Mouse (Mus musculus) kidney, adult 2 months (tissue): Measurements from ENCODE around the gene Gm4969. TPM values are rescaled to one million over a fixed set of nuclear protein-coding genes. Genes with fewer than 3 reads are reported as not detected.
A peak's percentile ranks its signal among the peaks of the same experiment; 100 is the strongest.

ENCODE experiments used
- DNase-seq: peaks from one replicate; pipeline ENCODE4 v3.0.0; 2021
- H3K27ac ChIP-seq: fragments of 200-500 bp; 2 replicates; pipeline ENCODE4 v1.5.1; 2012; ENCODE audit warnings: low read depth, low read length, control low read depth, inconsistent platforms; ENCODE audit not compliant: insufficient read depth
- H3K27me3 ChIP-seq: fragments of 200-500 bp; replicated peaks from 2 replicates; pipeline ENCODE4 v1.6.1; 2012; ENCODE audit warnings: mild to moderate bottlenecking, moderate library complexity, low read length, inconsistent platforms; ENCODE audit not compliant: control insufficient read depth, insufficient read depth
- H3K36me3 ChIP-seq: fragments of 200-500 bp; 2 replicates; pipeline ENCODE4 v1.6.1; 2012; ENCODE audit warnings: mild to moderate bottlenecking, moderate library complexity, low read length, inconsistent platforms; ENCODE audit not compliant: control insufficient read depth, insufficient read depth
- H3K4me1 ChIP-seq: fragments of 200-500 bp; 2 replicates; pipeline ENCODE4 v1.6.1; 2011; ENCODE audit warnings: low read length; ENCODE audit not compliant: control insufficient read depth, insufficient read depth
- H3K4me3 ChIP-seq: fragments of 200-500 bp; 2 replicates; pipeline ENCODE4 v1.5.1; 2011; ENCODE audit warnings: mild to moderate bottlenecking, low read depth, low read length, control low read depth; ENCODE audit not compliant: insufficient read depth
- CTCF ChIP-seq: fragments of 200-500 bp; conservative IDR thresholded peaks from 2 replicates; pipeline ENCODE4 v1.5.1; 2011; ENCODE audit warnings: low read depth, mild to moderate bottlenecking, control low read depth, low read length, moderate library complexity, mixed read lengths; ENCODE audit not compliant: insufficient read depth, insufficient read length
- POLR2A ChIP-seq: fragments of 200-500 bp; IDR thresholded peaks from one replicate; pipeline ENCODE4 v1.6.1; 2011; ENCODE audit warnings: low read depth, low read length, control low read depth
- WGBS: fragments of 180-500 bp; shearing (Covaris S2); methylation state at CpG from one replicate; pipeline ENCODE4 v1.1.7; 2018; 5-methylcytosine and 5-hydroxymethylcytosine counted together
- polyA plus RNA-seq: library from polyadenylated mRNA; depleted of rRNA; stranded (reverse); fragments of >200 nt; gene quantifications from 2 replicates; pipeline ENCODE4 v1.2.3, GENCODE M21; 2012

Gm4969 gene
- polyA plus RNA-seq, 1 experiment, result 0.03 TPM

GRCm38 (mm10) chr7:19136673-19137334 is 18.6 kb upstream of the Gm4969 start:
- WGBS, result 91% methylated on average over 38 of the region's 38 CpGs
- peaks cover 2% of the 10 kb centered on the region; the same call in 1 of the 2 replicates for H3K4me1 ChIP-seq
- no peaks in the 10 kb centered on the region for H3K27me3 ChIP-seq
- no peak overlapping the region for H3K27ac ChIP-seq
- no peak for DNase-seq
- peaks cover 1% of the 10 kb centered on the region; the same call in 1 of the 2 replicates for H3K36me3 ChIP-seq
- TF ChIP-seq POLR2A, result no peak
- TF ChIP-seq CTCF, result no peak
- H3K4me3 ChIP-seq, result no peak overlapping the region

GRCm38 (mm10) chr7:19136168-19136567 is 18.0 kb upstream of the Gm4969 start:
- no peak for TF ChIP-seq POLR2A
- WGBS, result 98% methylated on average over 13 of the region's 13 CpGs
- Histone ChIP-seq H3K36me3 (peaks cover 1% of the 10 kb centered on the region; the same call in 1 of the 2 replicates), H3K4me3 (no peak overlapping the region), H3K27ac (no peak overlapping the region), H3K27me3 (no peaks in the 10 kb centered on the region), H3K4me1 (peaks cover 3% of the 10 kb centered on the region; the same call in 1 of the 2 replicates)
- no peak for DNase-seq

- H3K27ac ChIP-seq, result peak overlapping the region; percentile 91
- under 1% methylated on average over 39 of the region's 39 CpGs for WGBS
- peaks cover 1% of the 10 kb centered on the region; the same call in 1 of the 2 replicates for H3K36me3 ChIP-seq
- TF ChIP-seq CTCF (peak; percentile 66), POLR2A (no peak)
- H3K27me3 ChIP-seq, result no peaks in the 10 kb centered on the region
- peak overlapping the region; percentile 54 for H3K4me3 ChIP-seq
- peaks cover 7% of the 10 kb centered on the region; the same call in 1 of the 2 replicates for H3K4me1 ChIP-seq
- DNase-seq, result peak; percentile 99
Measured at GRCm38 (mm10) chr7:19131324-19131848, 13.2 kb upstream of the Gm4969 start.

- Histone ChIP-seq H3K4me3 (no peak overlapping the region), H3K27me3 (no peaks in the 10 kb centered on the region), H3K27ac (peak overlapping the region; percentile 91; the same call in 1 of the 2 replicates), H3K4me1 (peaks cover 7% of the 10 kb centered on the region; the same call in 1 of the 2 replicates), H3K36me3 (no peaks in the 10 kb centered on the region)
- 19% methylated on average over 4 of the region's 4 CpGs for WGBS
- DNase-seq, result no peak
- TF ChIP-seq CTCF (0 out of 2 replicates have a peak, but pooled peaks have one; percentile 3), POLR2A (no peak)
Measured at GRCm38 (mm10) chr7:19130657-19131056, 12.5 kb upstream of the Gm4969 start.

GRCm38 (mm10) chr7:19129396-19129795 is 11.2 kb upstream of the Gm4969 start:
- no peaks in the 10 kb centered on the region for H3K36me3 ChIP-seq
- no peak for DNase-seq
- peaks cover 9% of the 10 kb centered on the region; the same call in 1 of the 2 replicates for H3K4me1 ChIP-seq
- no peak for TF ChIP-seq CTCF
- no peak for TF ChIP-seq POLR2A
- H3K27ac ChIP-seq, result no peak overlapping the region
- WGBS, result 91% methylated on average over 5 of the region's 5 CpGs
- H3K27me3 ChIP-seq, result no peaks in the 10 kb centered on the region
- H3K4me3 ChIP-seq, result no peak overlapping the region

GRCm38 (mm10) chr7:19127744-19128143 is 9.6 kb upstream of the Gm4969 start:
- WGBS, result 77% methylated on average over 5 of the region's 5 CpGs
- H3K4me3 ChIP-seq, result no peak overlapping the region
- no peaks in the 10 kb centered on the region for H3K36me3 ChIP-seq
- DNase-seq, result no peak
- peaks cover 15% of the 10 kb centered on the region; the same call in 1 of the 2 replicates for H3K4me1 ChIP-seq
- no peak for TF ChIP-seq POLR2A
- no peak for TF ChIP-seq CTCF
- H3K27ac ChIP-seq, result no peak overlapping the region
- H3K27me3 ChIP-seq, result no peaks in the 10 kb centered on the region

- no peak for TF ChIP-seq POLR2A
- TF ChIP-seq CTCF, result no peak
- no peaks in the 10 kb centered on the region for H3K27me3 ChIP-seq
- 39% methylated on average over 6 of the region's 6 CpGs for WGBS
- peaks cover 26% of the 10 kb centered on the region for H3K4me1 ChIP-seq
- H3K27ac ChIP-seq, result no peak overlapping the region
- peak; percentile 75 for DNase-seq
- H3K4me3 ChIP-seq, result no peak overlapping the region
- H3K36me3 ChIP-seq, result no peaks in the 10 kb centered on the region
Measured at GRCm38 (mm10) chr7:19124713-19125112, 6.5 kb upstream of the Gm4969 start.
